Mouse (Mus musculus): ENCODE measurements around the gene 4930505A04Rik.

- TF ChIP-seq EP300 (IDR thresholded peaks at IDR 0.05; ENCODE audit: low read depth) (no peak), CTCF (IDR thresholded peaks at IDR 0.05; ENCODE audit: low read depth) (no peak)
These were observed 440 bp downstream of the 4930505A04Rik start for GRCm38 (mm10) chr11:30471187-30471586.

Measured in liver, embryonic 14.5 days (tissue).